Mouse (Mus musculus) brown adipose tissue, adult 24 weeks (tissue): Measurements from ENCODE around the gene H2-M9. TPM values are rescaled to one million over a fixed set of nuclear protein-coding genes. Genes with fewer than 3 reads are reported as not detected.
A peak's percentile ranks its signal among the peaks of the same experiment; 100 is the strongest.

Experiments used
- H3K27ac ChIP-seq: fragments of 200-500 bp; replicated peaks from 2 replicates; pipeline ENCODE4 v1.5.1; 2012; ENCODE audit warnings: low read depth, mild to moderate bottlenecking, low read length
- H3K4me1 ChIP-seq: fragments of 200-500 bp; 2 replicates; pipeline ENCODE4 v1.6.1; 2012; ENCODE audit warnings: low read length, mixed read lengths; ENCODE audit not compliant: control insufficient read depth, insufficient read depth, insufficient read length
- H3K4me3 ChIP-seq: fragments of 200-500 bp; 2 replicates; pipeline ENCODE4 v1.5.1; 2012; ENCODE audit warnings: low read depth, mild to moderate bottlenecking, low read length, moderate library complexity; ENCODE audit not compliant: insufficient read depth
- polyA plus RNA-seq: library from polyadenylated mRNA; stranded (reverse); fragments of >200 nt; gene quantifications from 2 replicates; pipeline ENCODE4 v1.2.4, GENCODE M21; 2012; ENCODE audit not compliant: missing spikeins, insufficient read depth, insufficient read length

H2-M9 gene
- not detected in 2 replicates for polyA plus RNA-seq

DNA sequence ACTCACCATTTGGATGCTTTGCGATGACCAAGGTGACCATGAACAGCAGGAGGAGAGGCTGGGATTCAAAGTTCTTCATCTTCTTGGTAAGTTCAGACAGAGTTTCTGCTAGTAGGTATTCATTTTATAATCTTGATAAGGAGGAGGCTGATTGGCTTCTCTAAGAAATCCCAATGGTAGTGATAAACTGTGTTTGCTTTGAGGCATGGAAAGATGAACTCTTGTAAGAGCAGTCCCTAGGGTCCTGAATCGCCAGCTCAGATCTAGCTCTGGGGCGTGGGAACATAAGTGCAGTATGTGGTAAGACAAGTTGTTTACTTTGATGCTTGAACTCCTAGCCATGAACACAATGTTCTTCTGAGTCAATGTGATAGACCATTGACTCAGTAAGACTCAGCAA lies at the start of gene H2-M9:
H2-M9 (minus strand) TSS at position 101 of the 400 bp plus-strand sequence.
- Histone ChIP-seq H3K4me3 (no peak within 1 kb of the TSS), H3K4me1 (no peaks in the 10 kb centered on the region), H3K27ac (peak within 1 kb of the TSS; percentile 23; the same call in 1 of the 2 replicates)

GRCm38 (mm10) chr17:36672119-36672518 lies 29.7 kb upstream of the H2-M9 start, which contains the start of gene H2-M1:
H2-M1 (minus strand) TSS chr17:36672219.
- H3K4me3 ChIP-seq: no peak within 1 kb of the TSS
- no peaks in the 10 kb centered on the region for H3K4me1 ChIP-seq
- H3K27ac ChIP-seq: no peak within 1 kb of the TSS

Other genes starting within 250 kb of the H2-M9 start
- gene H2-M10.4, start 180.3 kb downstream of the H2-M9 start, polyA plus RNA-seq: not detected in 2 replicates
- gene H2-M11, start 95.6 kb downstream of the H2-M9 start, polyA plus RNA-seq: not detected in 2 replicates
- gene H2-M1, start 29.6 kb upstream of the H2-M9 start, polyA plus RNA-seq: not detected in 2 replicates
- gene H2-M10.5, start 130.2 kb upstream of the H2-M9 start, polyA plus RNA-seq: not detected in 2 replicates
- gene H2-M10.6, start 169.5 kb upstream of the H2-M9 start, polyA plus RNA-seq: not detected in 2 replicates
- 14.9 and 17.1 TPM in 2 replicates for gene Trim26, start 194.5 kb upstream of the H2-M9 start, polyA plus RNA-seq
- gene Trim15, start 224.5 kb upstream of the H2-M9 start, polyA plus RNA-seq: not detected in 2 replicates
- gene Trim10, start 226.9 kb upstream of the H2-M9 start, polyA plus RNA-seq: 0.67 TPM in 1 of 2 replicates, not detected in the other
- not detected in 2 replicates for gene Trim40, start 247.5 kb upstream of the H2-M9 start, polyA plus RNA-seq